Mouse (Mus musculus) MEL (cell line): ENCODE results near the gene Lmod1. TPM values are rescaled to one million over a fixed set of nuclear protein-coding genes. Genes with fewer than 3 reads are reported as not detected.

Experiments used
- DNase-seq: peaks from one replicate; pipeline ENCODE4 v3.0.0; 2011; ENCODE audit warnings: low read depth, low spot score
- H3K27ac ChIP-seq: 2 replicates; pipeline ENCODE4 v1.5.1; 2012; ENCODE audit warnings: low read depth, mild to moderate bottlenecking, control low read depth, low read length, moderate library complexity; ENCODE audit not compliant: control insufficient read depth
- H3K27me3 ChIP-seq, 2 experiments: fragments of 150-350 bp in 1 of 2; sonication (generic) in 1 of 2; 2 replicates each; pipeline ENCODE4 v1.6.1; 2012; ENCODE audit warnings: low read length in 2 of 2, mild to moderate bottlenecking in 2 of 2, improper control_type of control experiment in 1 of 2, moderate library complexity in 1 of 2; ENCODE audit not compliant: insufficient read depth in 2 of 2, control insufficient read depth in 1 of 2
- H3K36me3 ChIP-seq, 2 experiments: 2 replicates each; pipeline ENCODE4 v1.6.1; 2012 to 2014; ENCODE audit warnings: low read length in 2 of 2, improper control_type of control experiment in 1 of 2, inconsistent platforms in 1 of 2, mild to moderate bottlenecking in 1 of 2; ENCODE audit not compliant: insufficient read depth in 2 of 2, control insufficient read depth in 1 of 2
- H3K4me1 ChIP-seq, 2 experiments: fragments of 150-350 bp in 1 of 2; sonication (generic) in 1 of 2; 2 replicates each; pipeline ENCODE4 v1.6.1; 2012; ENCODE audit warnings: low read length in 2 of 2, improper control_type of control experiment in 1 of 2, mild to moderate bottlenecking in 1 of 2; ENCODE audit not compliant: insufficient read depth in 2 of 2, control insufficient read depth in 1 of 2
- H3K4me3 ChIP-seq, 2 experiments: fragments of 150-350 bp in 1 of 2; sonication (generic) in 1 of 2; 2 replicates each; pipeline ENCODE4 v1.5.1; 2012; ENCODE audit warnings: low read depth in 2 of 2, low read length in 2 of 2, mild to moderate bottlenecking in 2 of 2, moderate library complexity in 2 of 2, control low read depth in 1 of 2, improper control_type of control experiment in 1 of 2; ENCODE audit not compliant: control insufficient read depth in 1 of 2, insufficient read depth in 1 of 2
- H3K79me2 ChIP-seq: 2 replicates; pipeline ENCODE4 v1.6.1; 2012; ENCODE audit warnings: mild to moderate bottlenecking, low read length, moderate library complexity; ENCODE audit not compliant: control insufficient read depth, poor library complexity, insufficient read depth
- H3K9ac ChIP-seq: 2 replicates; pipeline ENCODE4 v1.6.1; 2012; ENCODE audit warnings: low read depth, mild to moderate bottlenecking, control low read depth, low read length, moderate library complexity; ENCODE audit not compliant: control insufficient read depth, poor library complexity, severe bottlenecking
- H3K9me3 ChIP-seq: fragments of 150-350 bp; sonication (generic); replicated peaks from 2 replicates; pipeline ENCODE4 v1.6.1; 2012; ENCODE audit warnings: mild to moderate bottlenecking, low read length, improper control_type of control experiment, moderate library complexity; ENCODE audit not compliant: insufficient read depth
- BHLHE40 ChIP-seq: IDR thresholded peaks from 2 replicates; pipeline ENCODE4 v1.6.1; 2012; ENCODE audit warnings: low read depth, mild to moderate bottlenecking, inconsistent platforms, low read length, improper control_type of control experiment, borderline replicate concordance
- E2F4 ChIP-seq: IDR thresholded peaks from 2 replicates; pipeline ENCODE4 v1.6.1; 2011; ENCODE audit warnings: low read depth, low read length, improper control_type of control experiment, borderline replicate concordance
- JUND ChIP-seq: IDR thresholded peaks from 2 replicates; pipeline ENCODE4 v1.6.1; 2011; ENCODE audit warnings: low read depth, mild to moderate bottlenecking, improper control_type of control experiment, low read length
- KAT2A ChIP-seq: conservative IDR thresholded peaks from 2 replicates; pipeline ENCODE4 v1.6.1; 2012; ENCODE audit warnings: low read depth, low read length, improper control_type of control experiment, inconsistent platforms
- MEF2A ChIP-seq: IDR thresholded peaks from 2 replicates; pipeline ENCODE4 v1.6.1; 2014; ENCODE audit warnings: low read depth, mild to moderate bottlenecking, inconsistent platforms, low read length, improper control_type of control experiment; ENCODE audit not compliant: poor library complexity, insufficient replicate concordance, severe bottlenecking; ENCODE audit errors: extremely low read depth
- POLR2A ChIP-seq, 2 experiments: IDR thresholded peaks; 2 replicates each; pipeline ENCODE4 v1.6.1; 2011 to 2012; ENCODE audit warnings: low read length in 2 of 2, mild to moderate bottlenecking in 2 of 2, control low read depth in 1 of 2, improper control_type of control experiment in 1 of 2, low read depth in 1 of 2, moderate library complexity in 1 of 2; ENCODE audit not compliant: control insufficient read depth in 1 of 2, insufficient read depth in 1 of 2, poor library complexity in 1 of 2
- SMC3 ChIP-seq: IDR thresholded peaks from 2 replicates; pipeline ENCODE4 v1.6.1; 2011; ENCODE audit warnings: low read depth, low read length, improper control_type of control experiment
- UBTF ChIP-seq: IDR thresholded peaks from 2 replicates; pipeline ENCODE4 v1.6.1; 2012; ENCODE audit warnings: low read depth, mild to moderate bottlenecking, inconsistent platforms, low read length, improper control_type of control experiment, moderate library complexity, borderline replicate concordance; ENCODE audit not compliant: insufficient read depth
- ZC3H11A ChIP-seq: IDR thresholded peaks from 2 replicates; pipeline ENCODE4 v1.6.1; 2012; ENCODE audit warnings: low read depth, mild to moderate bottlenecking, inconsistent platforms, low read length, improper control_type of control experiment
- ZKSCAN1 ChIP-seq: IDR thresholded peaks from 2 replicates; pipeline ENCODE4 v1.6.1; 2012; ENCODE audit warnings: low read depth, mild to moderate bottlenecking, inconsistent platforms, low read length, improper control_type of control experiment, moderate library complexity
- ZMIZ1 ChIP-seq: IDR thresholded peaks from 2 replicates; pipeline ENCODE4 v1.6.1; 2012; ENCODE audit warnings: low read depth, mild to moderate bottlenecking, inconsistent platforms, low read length, improper control_type of control experiment, moderate library complexity
- ZNF384 ChIP-seq: IDR thresholded peaks from 2 replicates; pipeline ENCODE4 v1.6.1; 2012; ENCODE audit warnings: low read depth, mild to moderate bottlenecking, inconsistent platforms, low read length, improper control_type of control experiment
- polyA plus RNA-seq, 2 experiments: library from polyadenylated mRNA; stranded (reverse) in 1 of 2; unstranded in 1 of 2; fragments of >175 nt in 1 of 2; fragments of >200 nt in 1 of 2; gene quantifications; 2 replicates each; pipeline versions ENCODE4 v1.2.1 to v1.2.4; 2012; ENCODE audit warnings: low replicate concordance in 2 of 2, low read depth in 1 of 2; ENCODE audit not compliant: insufficient read length in 2 of 2, insufficient read depth in 1 of 2, missing spikeins in 1 of 2
- total RNA-seq: library from RNA; depleted of rRNA; stranded (reverse); fragments of 300-350 nt; gene quantifications from 2 replicates; pipeline ENCODE4 v1.2.3, GENCODE M21; 2012

Lmod1 gene
- total and polyA plus RNA-seq, 3 experiments: not detected

DNA sequence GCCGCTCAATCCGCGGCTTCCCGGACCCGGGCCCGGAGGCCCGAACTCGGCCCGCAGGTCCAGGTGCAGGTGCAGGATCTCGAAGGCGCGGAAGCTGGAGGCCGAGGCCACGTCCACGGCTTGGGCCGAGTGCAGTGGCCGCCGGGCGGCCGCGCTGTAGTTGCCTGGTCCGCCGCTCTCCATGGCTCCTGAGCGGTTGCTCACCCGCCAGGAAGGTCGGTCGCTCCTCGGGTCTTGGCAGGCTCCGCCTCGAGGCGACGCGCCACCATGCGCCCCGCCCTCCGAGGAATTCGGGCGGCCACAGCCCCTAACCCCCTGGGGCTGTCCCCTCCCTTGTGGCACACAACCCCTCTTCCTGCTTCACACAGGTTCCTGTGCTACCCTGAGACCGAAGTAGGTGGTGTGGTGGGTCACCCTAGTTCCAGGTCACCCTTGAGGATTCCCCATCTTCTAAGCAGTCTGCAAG lies 40.7 kb upstream of the Lmod1 start, which contains the start of gene Rnpep:
TSS of gene Rnpep (minus strand) at position 259 of the 466 bp plus-strand sequence.
- no peaks in the 10 kb centered on the region for H3K36me3 ChIP-seq
- no peak within 1 kb of the TSS for H3K27ac ChIP-seq
- peak; percentile 65 to 73; a peak in 3 of 4 replicates for TF ChIP-seq POLR2A (IDR thresholded peaks at IDR 0.05; ENCODE audit: control insufficient read depth in 1 of 2, insufficient read depth in 1 of 2, low read depth in 1 of 2, low read length in 2 of 2, poor library complexity in 1 of 2)
- TF ChIP-seq UBTF: 0 out of 2 replicates have a peak, but pooled peaks have one; percentile 77
- no peak for TF ChIP-seq E2F4

DNA sequence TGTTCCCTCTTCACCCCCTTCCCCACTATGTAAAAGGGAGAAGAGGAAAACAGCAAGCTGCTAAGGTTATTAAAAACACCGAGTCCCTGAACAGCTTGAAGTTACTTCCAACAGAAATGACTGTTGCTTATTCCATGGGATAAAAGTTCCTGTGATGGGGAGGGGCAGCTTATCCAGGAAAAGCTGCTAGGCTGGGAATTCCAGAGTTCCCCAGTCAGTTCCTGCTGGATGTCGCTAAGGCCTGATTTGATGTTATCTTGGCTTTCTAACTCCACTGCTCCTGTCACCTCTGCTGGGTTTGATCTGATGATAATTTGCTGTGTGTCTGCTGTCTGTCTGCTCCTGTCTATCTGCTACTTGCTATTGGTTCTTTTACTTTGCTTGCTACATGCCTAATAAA lies 38.3 kb upstream of the Lmod1 start:
- no peaks in the 10 kb centered on the region for H3K36me3 ChIP-seq
- no peak overlapping the region for H3K27ac ChIP-seq
- H3K9me3 ChIP-seq: no peaks in the 10 kb centered on the region
- H3K79me2 ChIP-seq: no peaks in the 10 kb centered on the region; the same call in 1 of the 2 replicates
- DNase-seq: no peak
- peaks cover 0 to 4% of the 10 kb centered on the region in 2 experiments; a peak in 1 of 4 replicates for H3K4me1 ChIP-seq
- H3K4me3 ChIP-seq: no peak overlapping the region
- TF ChIP-seq ZNF384 (no peak), MEF2A (no peak)
- no peak overlapping the region for H3K9ac ChIP-seq
- H3K27me3 ChIP-seq: no peaks in the 10 kb centered on the region

More for the DNA sequence above, 40.7 kb upstream of the Lmod1 start, which contains the start of gene Rnpep:
- H3K79me2 ChIP-seq: no peaks in the 10 kb centered on the region; the same call in 1 of the 2 replicates
- H3K9me3 ChIP-seq: no peaks in the 10 kb centered on the region
- DNase-seq: peak; percentile 72
- H3K9ac ChIP-seq: peak within 1 kb of the TSS; percentile 87
- no peaks in the 10 kb centered on the region for H3K27me3 ChIP-seq
- peaks cover 0 to 4% of the 10 kb centered on the region in 2 experiments; a peak in 2 of 4 replicates for H3K4me1 ChIP-seq
- peak within 1 kb of the TSS; percentile 83 to 100 for H3K4me3 ChIP-seq

DNA sequence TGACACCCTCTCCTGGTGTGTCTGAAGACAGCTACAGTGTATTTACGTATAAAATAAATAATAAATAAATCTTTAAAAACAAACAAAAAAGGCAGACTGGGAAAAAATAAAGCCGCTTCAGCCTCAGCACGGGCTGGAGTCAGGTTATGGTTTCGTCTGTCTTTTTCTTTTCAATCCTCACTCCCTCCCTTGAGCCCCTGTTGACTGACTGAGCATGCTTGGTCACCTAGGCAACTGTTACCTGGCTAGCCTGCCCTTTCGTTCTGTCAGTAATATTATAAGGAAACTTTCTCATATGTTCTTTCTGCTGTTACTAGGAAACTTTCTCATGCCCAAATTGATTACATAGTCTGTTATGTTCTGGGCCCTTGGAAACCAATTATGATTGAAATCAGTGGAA lies 33.7 kb upstream of the Lmod1 start:
- Histone ChIP-seq H3K27me3 (no peaks in the 10 kb centered on the region), H3K4me1 (no peaks in the 10 kb centered on the region), H3K36me3 (no peaks in the 10 kb centered on the region), H3K79me2 (no peaks in the 10 kb centered on the region), H3K9ac (no peak overlapping the region), H3K4me3 (no peak overlapping the region), H3K27ac (no peak overlapping the region), H3K9me3 (no peaks in the 10 kb centered on the region)
- no peak for TF ChIP-seq SMC3
- TF ChIP-seq ZKSCAN1: no peak
- TF ChIP-seq JUND: no peak
- no peak for TF ChIP-seq BHLHE40
- TF ChIP-seq ZC3H11A: no peak
- TF ChIP-seq ZMIZ1: no peak
- no peak for TF ChIP-seq KAT2A
- no peak for TF ChIP-seq ZNF384
- no peak for DNase-seq
